Mouse (Mus musculus): Measurements from ENCODE around the gene Pakap. TPM values are rescaled to one million over a fixed set of nuclear protein-coding genes. Genes with fewer than 3 reads are reported as not detected.

Gene Pakap
- polyA plus RNA-seq, 1 experiment from 2014 or later = 34.5 TPM

GRCm38 (mm10) chr4:57730801-57731598 lies 163.0 kb downstream of the Pakap start:
- no peak overlapping the region for H3K27ac ChIP-seq
- no peak for ATAC-seq (ENCODE audit: low FRiP score, low read depth)
- 80% methylated on average over 11 of the region's 11 CpGs for WGBS

GRCm38 (mm10) chr4:57732351-57732750 lies 164.4 kb downstream of the Pakap start:
- Histone ChIP-seq H3K4me3 (no peak overlapping the region), H3K36me3 (0 out of 2 replicates have a peak, but pooled peaks cover 3% of the 10 kb centered on the region), H3K27me3 (no peaks in the 10 kb centered on the region), H3K9me3 (no peaks in the 10 kb centered on the region), H3K9ac (no peak overlapping the region), H3K4me2 (replicated peaks) (no peak overlapping the region), H3K27ac (no peak overlapping the region), H3K4me1 (no peaks in the 10 kb centered on the region)
- ATAC-seq (ENCODE audit: low FRiP score, low read depth) = no peak
- WGBS = 79% methylated on average over 5 of the region's 5 CpGs

More at GRCm38 (mm10) chr4:57730801-57731598, 163.0 kb downstream of the Pakap start:
- no peak overlapping the region for H3K9ac ChIP-seq
- H3K4me1 ChIP-seq = no peaks in the 10 kb centered on the region
- no peaks in the 10 kb centered on the region for H3K9me3 ChIP-seq
- no peak overlapping the region for H3K4me3 ChIP-seq
- H3K36me3 ChIP-seq = 0 out of 2 replicates have a peak, but pooled peaks cover 3% of the 10 kb centered on the region
- H3K27me3 ChIP-seq = no peaks in the 10 kb centered on the region
- no peak overlapping the region for H3K4me2 ChIP-seq (replicated peaks)

GRCm38 (mm10) chr4:57733445-57733844 lies 165.5 kb downstream of the Pakap start:
- Histone ChIP-seq H3K4me3 (no peak overlapping the region), H3K27ac (no peak overlapping the region), H3K9ac (no peak overlapping the region), H3K4me1 (peaks cover 5% of the 10 kb centered on the region), H3K4me2 (replicated peaks) (no peak overlapping the region), H3K27me3 (no peaks in the 10 kb centered on the region), H3K36me3 (0 out of 2 replicates have a peak, but pooled peaks cover 3% of the 10 kb centered on the region), H3K9me3 (no peaks in the 10 kb centered on the region)
- ATAC-seq (ENCODE audit: low FRiP score, low read depth) = no peak
- 74% methylated on average over 3 of the region's 3 CpGs for WGBS

- 0 out of 2 replicates have a peak, but pooled peaks cover 3% of the 10 kb centered on the region for H3K36me3 ChIP-seq
- no peak overlapping the region for H3K9ac ChIP-seq
- H3K4me3 ChIP-seq = no peak overlapping the region
- H3K27me3 ChIP-seq = no peaks in the 10 kb centered on the region
- ATAC-seq (ENCODE audit: low FRiP score, low read depth) = no peak
- peaks cover 18% of the 10 kb centered on the region for H3K4me1 ChIP-seq
- H3K27ac ChIP-seq = no peak overlapping the region
- no peak overlapping the region for H3K4me2 ChIP-seq (replicated peaks)
- no peaks in the 10 kb centered on the region for H3K9me3 ChIP-seq
- 78% methylated on average over 5 of the region's 5 CpGs for WGBS
These were observed 167.4 kb downstream of the Pakap start for GRCm38 (mm10) chr4:57735426-57735825.

- no peak overlapping the region for H3K9ac ChIP-seq
- H3K9me3 ChIP-seq = no peaks in the 10 kb centered on the region
- no peak for ATAC-seq (ENCODE audit: low FRiP score, low read depth)
- H3K4me3 ChIP-seq = no peak overlapping the region
- H3K27ac ChIP-seq = peak overlapping the region; percentile 44
- H3K36me3 ChIP-seq = no peaks in the 10 kb centered on the region
- H3K27me3 ChIP-seq = no peaks in the 10 kb centered on the region
- no peak overlapping the region; the same call in 1 of the 2 replicates for H3K4me2 ChIP-seq (replicated peaks)
- H3K4me1 ChIP-seq = peaks cover 34% of the 10 kb centered on the region
- WGBS = 12% methylated on average over 8 of the region's 8 CpGs
These were observed 171.0 kb downstream of the Pakap start for GRCm38 (mm10) chr4:57738856-57739552.

GRCm38 (mm10) chr4:57743325-57743929 lies 175.4 kb downstream of the Pakap start:
- Histone ChIP-seq H3K27me3 (no peaks in the 10 kb centered on the region), H3K4me2 (replicated peaks) (no peak overlapping the region), H3K9me3 (peaks cover 7% of the 10 kb centered on the region; the same call in 1 of the 2 replicates), H3K27ac (no peak overlapping the region), H3K9ac (no peak overlapping the region), H3K36me3 (peaks cover 11% of the 10 kb centered on the region), H3K4me3 (no peak overlapping the region), H3K4me1 (peaks cover 32% of the 10 kb centered on the region)
- 47% methylated on average over 11 of the region's 11 CpGs for WGBS
- ATAC-seq (ENCODE audit: low FRiP score, low read depth) = no peak

GRCm38 (mm10) chr4:57750651-57751050 lies 182.7 kb downstream of the Pakap start:
- Histone ChIP-seq H3K4me1 (peaks cover 10% of the 10 kb centered on the region; the same call in 1 of the 2 replicates), H3K4me3 (no peak overlapping the region), H3K9ac (no peak overlapping the region), H3K9me3 (peaks cover 3% of the 10 kb centered on the region; the same call in 1 of the 2 replicates), H3K27ac (no peak overlapping the region), H3K27me3 (no peaks in the 10 kb centered on the region), H3K36me3 (peaks cover 9% of the 10 kb centered on the region), H3K4me2 (replicated peaks) (no peak overlapping the region)
- WGBS = 48% methylated on average over 4 of the region's 4 CpGs
- no peak for ATAC-seq (ENCODE audit: low FRiP score, low read depth)

- no peaks in the 10 kb centered on the region for H3K9me3 ChIP-seq
- 49% methylated on average over 4 of the region's 4 CpGs for WGBS
- ATAC-seq (ENCODE audit: low FRiP score, low read depth) = no peak
- H3K9ac ChIP-seq = no peak overlapping the region
- H3K27ac ChIP-seq = no peak overlapping the region
- H3K27me3 ChIP-seq = no peaks in the 10 kb centered on the region
- peaks cover 10% of the 10 kb centered on the region; the same call in 1 of the 2 replicates for H3K4me1 ChIP-seq
- H3K36me3 ChIP-seq = peaks cover 5% of the 10 kb centered on the region; the same call in 1 of the 2 replicates
- H3K4me3 ChIP-seq = no peak overlapping the region
- no peak overlapping the region for H3K4me2 ChIP-seq (replicated peaks)
These were observed 183.1 kb downstream of the Pakap start for GRCm38 (mm10) chr4:57751054-57751453.

GRCm38 (mm10) chr4:57751566-57751965 lies 183.6 kb downstream of the Pakap start:
- Histone ChIP-seq H3K4me2 (replicated peaks) (no peak overlapping the region), H3K27me3 (no peaks in the 10 kb centered on the region), H3K36me3 (peaks cover 5% of the 10 kb centered on the region; the same call in 1 of the 2 replicates), H3K9me3 (no peaks in the 10 kb centered on the region), H3K4me3 (no peak overlapping the region), H3K9ac (no peak overlapping the region), H3K27ac (no peak overlapping the region), H3K4me1 (peaks cover 10% of the 10 kb centered on the region; the same call in 1 of the 2 replicates)
- no peak for ATAC-seq (ENCODE audit: low FRiP score, low read depth)
- WGBS = 89% methylated on average over 11 of the region's 11 CpGs

- Histone ChIP-seq H3K36me3 (peaks cover 5% of the 10 kb centered on the region; the same call in 1 of the 2 replicates), H3K4me1 (peaks cover 17% of the 10 kb centered on the region), H3K27me3 (no peaks in the 10 kb centered on the region), H3K9me3 (no peaks in the 10 kb centered on the region), H3K4me3 (no peak overlapping the region), H3K4me2 (replicated peaks) (no peak overlapping the region), H3K27ac (no peak overlapping the region), H3K9ac (no peak overlapping the region)
- WGBS = 91% methylated on average over 11 of the region's 11 CpGs
- no peak for ATAC-seq (ENCODE audit: low FRiP score, low read depth)
These were observed 187.1 kb downstream of the Pakap start for GRCm38 (mm10) chr4:57755085-57755484.

GRCm38 (mm10) chr4:57757997-57758396 lies 190.0 kb downstream of the Pakap start:
- Histone ChIP-seq H3K9ac (no peak overlapping the region), H3K27ac (no peak overlapping the region), H3K9me3 (no peaks in the 10 kb centered on the region), H3K36me3 (no peaks in the 10 kb centered on the region; the same call in 1 of the 2 replicates), H3K27me3 (no peaks in the 10 kb centered on the region), H3K4me2 (replicated peaks) (no peak overlapping the region), H3K4me3 (no peak overlapping the region), H3K4me1 (peaks cover 7% of the 10 kb centered on the region)
- WGBS = 60% methylated on average over 11 of the region's 11 CpGs
- ATAC-seq (ENCODE audit: low FRiP score, low read depth) = no peak

GRCm38 (mm10) chr4:57762424-57762823 lies 194.4 kb downstream of the Pakap start:
- Histone ChIP-seq H3K27me3 (no peaks in the 10 kb centered on the region), H3K4me2 (replicated peaks) (no peak overlapping the region), H3K27ac (no peak overlapping the region), H3K9me3 (no peaks in the 10 kb centered on the region), H3K9ac (no peak overlapping the region), H3K4me3 (no peak overlapping the region), H3K4me1 (peaks cover 29% of the 10 kb centered on the region), H3K36me3 (no peaks in the 10 kb centered on the region)
- no peak for ATAC-seq (ENCODE audit: low FRiP score, low read depth)
- 81% methylated on average over 7 of the region's 7 CpGs for WGBS
